Mouse (Mus musculus) gastrocnemius, adult 2 months (tissue): ENCODE data around the gene Btrc. TPM values are rescaled to one million over a fixed set of nuclear protein-coding genes. Genes with fewer than 3 reads are reported as not detected.
"Not testable (repeated sequence)": the region's sequence is repeated elsewhere in the genome, so short reads cannot be mapped to it uniquely, and the experiment has no call there.

Experiments
- DNase-seq: peaks from one replicate; pipeline ENCODE4 v3.0.0; 2022
- H3K27ac ChIP-seq: fragments of 200-600 bp; 2 replicates; pipeline ENCODE4 v1.8.1; 2022; ENCODE audit warnings: mild to moderate bottlenecking
- H3K4me3 ChIP-seq: fragments of 200-600 bp; 2 replicates; pipeline ENCODE4 v1.8.1; 2022; ENCODE audit warnings: mild to moderate bottlenecking, moderate library complexity
- CTCF ChIP-seq: fragments of 200-600 bp; IDR thresholded peaks from 2 replicates; pipeline ENCODE4 v1.8.1; 2022; ENCODE audit warnings: antibody characterized with exemption, mild to moderate bottlenecking, moderate library complexity
- intact Hi-C: fragments of 180-260 bp; cut with DNase I; formaldehyde crosslinking; loops from one replicate; pipeline ENCODE4 v1.15.1; 2025
- long read RNA-seq, 2 experiments: library from polyadenylated mRNA; stranded (forward); transcript quantifications; one replicate each; pipeline ENCODE4 v2.0.0; 2021
- total RNA-seq, 2 experiments: library from RNA; stranded (reverse); gene quantifications; 2 replicates each; pipeline ENCODE4 v1.2.3; 2021

Gene Btrc
- total RNA-seq: 10 to 100 TPM; 20.5 to 22.0 TPM
- long read RNA-seq, experiment 1, partial matches to known transcripts: 2 of 30 reads
- long read RNA-seq, experiment 1, other reads (novel, unspliced or antisense): 24 of 30 reads
- long read RNA-seq, experiment 2, partial matches to known transcripts: 0 of 37 reads
- long read RNA-seq, experiment 2, other reads (novel, unspliced or antisense): 32 of 37 reads

GRCm38 (mm10) chr19:45363384-45363926 lies at the start of gene Btrc:
Gene Btrc (plus strand): TSS chr19:45363734.
- Histone ChIP-seq H3K4me3 (peak within 1 kb of the TSS; percentile 97), H3K27ac (peak within 1 kb of the TSS; percentile 95)
- intact Hi-C loops: no loop called here
- TF ChIP-seq CTCF: no peak
- peak; percentile 100 for DNase-seq

GRCm38 (mm10) chr19:45317473-45317882 lies 46.1 kb upstream of the Btrc start:
- H3K27ac ChIP-seq: peak overlapping the region; percentile 10; the same call in 1 of the 2 replicates
- no peak for TF ChIP-seq CTCF
- H3K4me3 ChIP-seq: no peak overlapping the region
- no peak for DNase-seq
- intact Hi-C loops: no loop called here

GRCm38 (mm10) chr19:45321062-45321461 lies 42.5 kb upstream of the Btrc start:
- intact Hi-C loops: no loop called here
- Histone ChIP-seq H3K4me3 (no peak overlapping the region), H3K27ac (no peak overlapping the region)
- no peak for DNase-seq
- TF ChIP-seq CTCF: no peak

GRCm38 (mm10) chr19:45329039-45329438 lies 34.5 kb upstream of the Btrc start:
- no peak for TF ChIP-seq CTCF
- Histone ChIP-seq H3K4me3 (peak overlapping the region; percentile 38), H3K27ac (peak overlapping the region; percentile 68)
- intact Hi-C loops: no loop called here
- peak; percentile 67 for DNase-seq

GRCm38 (mm10) chr19:45329748-45330298 lies 33.7 kb upstream of the Btrc start:
- Histone ChIP-seq H3K27ac (peak overlapping the region; percentile 68), H3K4me3 (peak overlapping the region; percentile 38)
- DNase-seq: no peak
- intact Hi-C loops: no loop called here
- no peak; the same call in 1 of the 2 replicates for TF ChIP-seq CTCF

- DNase-seq: no peak
- H3K4me3 ChIP-seq: no peak overlapping the region
- intact Hi-C loops: no loop called here
- H3K27ac ChIP-seq: no peak overlapping the region
- TF ChIP-seq CTCF: no peak
Measured at GRCm38 (mm10) chr19:45336718-45337117, 26.8 kb upstream of the Btrc start.

GRCm38 (mm10) chr19:45338182-45338581 lies 25.4 kb upstream of the Btrc start:
- no peak for TF ChIP-seq CTCF
- intact Hi-C loops: no loop called here
- no peak for DNase-seq
- Histone ChIP-seq H3K27ac (no peak overlapping the region), H3K4me3 (no peak overlapping the region)

- no peak for DNase-seq
- Histone ChIP-seq H3K4me3 (no peak overlapping the region), H3K27ac (no peak overlapping the region)
- intact Hi-C loops: no loop called here
- no peak for TF ChIP-seq CTCF
Measured at GRCm38 (mm10) chr19:45343941-45344340, 19.6 kb upstream of the Btrc start.

GRCm38 (mm10) chr19:45348188-45348587 lies 15.3 kb upstream of the Btrc start:
- no peak overlapping the region for H3K27ac ChIP-seq

GRCm38 (mm10) chr19:45350456-45350855 lies 13.1 kb upstream of the Btrc start:
- intact Hi-C loops: no loop called here
- peak overlapping the region; percentile 38 for H3K27ac ChIP-seq
- peak overlapping the region; percentile 20 for H3K4me3 ChIP-seq
- DNase-seq: no peak
- TF ChIP-seq CTCF: no peak

More at GRCm38 (mm10) chr19:45348188-45348587, 15.3 kb upstream of the Btrc start:
- no peak overlapping the region for H3K4me3 ChIP-seq
- intact Hi-C loops: no loop called here
- no peak for TF ChIP-seq CTCF
- no peak for DNase-seq

- intact Hi-C loops, H3K27ac ChIP-seq, H3K4me3 ChIP-seq, DNase-seq: not testable (repeated sequence)
Measured at GRCm38 (mm10) chr19:45352706-45353105, 10.8 kb upstream of the Btrc start.

- Histone ChIP-seq H3K27ac (no peak overlapping the region), H3K4me3 (no peak overlapping the region)
- intact Hi-C loops: no loop called here
- no peak for DNase-seq
- no peak for TF ChIP-seq CTCF
Measured at GRCm38 (mm10) chr19:45355678-45356077, 7.9 kb upstream of the Btrc start.

- intact Hi-C loops, DNase-seq, H3K4me3 ChIP-seq, H3K27ac ChIP-seq: not testable (repeated sequence)
Measured at GRCm38 (mm10) chr19:45356868-45357267, 6.7 kb upstream of the Btrc start.

- no peak for DNase-seq
- H3K4me3 ChIP-seq: no peak overlapping the region
- TF ChIP-seq CTCF: no peak
- H3K27ac ChIP-seq: no peak overlapping the region
- intact Hi-C loops: no loop called here
Measured at GRCm38 (mm10) chr19:45360486-45360885, 3.0 kb upstream of the Btrc start.
